Mouse (Mus musculus) lung, postnatal 0 days (tissue): ENCODE data around the gene Syt8. TPM values are rescaled to one million over a fixed set of nuclear protein-coding genes. Genes with fewer than 3 reads are reported as not detected.
A peak's percentile ranks its signal among the peaks of the same experiment; 100 is the strongest.

Source experiments
- ATAC-seq: fragments of 200-750 bp; cut with Nextera tagmentation; 2 replicates; pipeline ENCODE4 v1.8.0; 2017; ENCODE audit warnings: moderate library complexity
- DNase-seq: peaks from one replicate; pipeline ENCODE4 v3.0.0-alpha.2; 2016; ENCODE audit warnings: low spot score
- H3K27ac ChIP-seq: fragments of 300-500 bp; sonication (generic); 2 replicates; pipeline ENCODE4 v1.5.1; 2014; ENCODE audit warnings: antibody characterized with exemption, mild to moderate bottlenecking, low read length, mixed read lengths
- H3K27me3 ChIP-seq: fragments of 300-500 bp; sonication (generic); replicated peaks from 2 replicates; pipeline ENCODE4 v1.6.1; 2014; ENCODE audit warnings: low read length, mixed read lengths; ENCODE audit not compliant: insufficient read depth
- H3K36me3 ChIP-seq: fragments of 300-500 bp; sonication (generic); 2 replicates; pipeline ENCODE4 v1.6.1; 2014; ENCODE audit warnings: low read length, mixed read lengths; ENCODE audit not compliant: insufficient read depth
- H3K4me1 ChIP-seq: fragments of 300-500 bp; sonication (generic); 2 replicates; pipeline ENCODE4 v1.6.1; 2014; ENCODE audit warnings: antibody characterized with exemption, low read depth, low read length, mixed read lengths; ENCODE audit not compliant: insufficient read depth
- H3K4me2 ChIP-seq: fragments of 300-500 bp; sonication (generic); replicated peaks from 2 replicates; pipeline ENCODE4 v1.6.1; 2014; ENCODE audit warnings: low read depth, mild to moderate bottlenecking, low read length, moderate library complexity, mixed read lengths
- H3K4me3 ChIP-seq: fragments of 300-500 bp; sonication (generic); 2 replicates; pipeline ENCODE4 v1.5.1; 2014; ENCODE audit warnings: low read depth, low read length
- H3K9ac ChIP-seq: fragments of 300-500 bp; sonication (generic); replicated peaks from 2 replicates; pipeline ENCODE4 v1.6.1; 2014; ENCODE audit warnings: low read depth, mild to moderate bottlenecking
- H3K9me3 ChIP-seq: fragments of 300-500 bp; sonication (generic); 2 replicates; pipeline ENCODE4 v1.6.1; 2016; ENCODE audit warnings: low read length, mixed read lengths
- CTCF ChIP-seq: IDR thresholded peaks from 2 replicates; pipeline ENCODE4 v1.5.1; 2016; ENCODE audit warnings: antibody characterized with exemption, mild to moderate bottlenecking
- EP300 ChIP-seq: IDR thresholded peaks from 2 replicates; pipeline ENCODE4 v1.6.1; 2016; ENCODE audit warnings: antibody characterized with exemption, mild to moderate bottlenecking, control low read depth
- WGBS: fragments of 180-500 bp; shearing (Covaris S2); extraction: QIAGEN DNeasy Blood & Tissue Kit; methylation state at CpG from one replicate; pipeline ENCODE4 v1.1.7; 2014; 5-methylcytosine and 5-hydroxymethylcytosine counted together
- polyA plus RNA-seq: library from polyadenylated mRNA; unstranded; fragments of >200 nt; fragmentation: Nextera tagmentation; extraction: Ambion mirVana; gene quantifications from 2 replicates; pipeline ENCODE4 v1.2.1, GENCODE M21; 2015

Gene Syt8
- polyA plus RNA-seq, 1 experiment from 2014 or later, result 0.47 TPM

DNA sequence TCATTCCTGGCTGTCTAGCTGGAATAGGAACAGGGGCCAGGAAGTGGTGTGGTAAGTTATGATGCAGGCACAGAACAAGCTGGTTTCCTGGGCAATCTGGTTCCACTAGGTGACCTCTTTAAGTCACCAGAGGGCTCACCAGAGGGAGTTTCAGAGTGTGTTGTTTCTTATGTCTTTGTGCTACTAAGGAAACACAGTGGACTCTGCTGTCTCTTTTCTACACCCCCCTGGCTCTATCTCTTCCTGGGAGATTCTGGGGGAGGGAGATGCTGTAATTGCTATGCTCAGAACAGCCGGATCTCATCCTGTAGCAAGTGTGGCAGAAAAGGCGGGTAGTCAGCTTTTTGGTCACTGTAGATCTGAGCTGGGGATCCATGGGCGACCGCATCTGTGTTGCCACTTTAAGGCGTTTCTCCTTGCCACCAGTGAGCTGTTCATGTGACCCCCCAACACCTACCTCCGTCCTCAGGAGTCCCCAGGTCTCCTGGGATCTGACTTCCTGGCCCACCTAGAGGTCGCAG, 35.6 kb downstream of the Syt8 start:
- Histone ChIP-seq H3K27me3 (no peaks in the 10 kb centered on the region), H3K9ac (no peak overlapping the region), H3K4me2 (no peak overlapping the region), H3K9me3 (no peaks in the 10 kb centered on the region), H3K4me1 (0 out of 2 replicates have a peak, but pooled peaks cover 4% of the 10 kb centered on the region), H3K36me3 (no peaks in the 10 kb centered on the region), H3K4me3 (no peak overlapping the region), H3K27ac (peak overlapping the region; percentile 82)
- TF ChIP-seq CTCF, result peak; percentile 21; the same call in 1 of the 2 replicates
- TF ChIP-seq EP300, result no peak
- DNase-seq (peak; percentile 89), ATAC-seq (peak; percentile 60)
- WGBS, result 51% methylated on average over 7 of the region's 7 CpGs

- peak; percentile 57 for ATAC-seq
Observed at GRCm38 (mm10) chr7:142470808-142471413, 36.3 kb downstream of the Syt8 start.

GRCm38 (mm10) chr7:142471414-142471861, 36.8 kb downstream of the Syt8 start:
- Histone ChIP-seq H3K36me3 (no peaks in the 10 kb centered on the region), H3K27ac (no peak overlapping the region)
- WGBS, result 55% methylated on average over 5 of the region's 6 CpGs

More at GRCm38 (mm10) chr7:142470808-142471413, 36.3 kb downstream of the Syt8 start:
- Histone ChIP-seq H3K27ac (peak overlapping the region; percentile 82), H3K4me1 (0 out of 2 replicates have a peak, but pooled peaks cover 4% of the 10 kb centered on the region), H3K4me3 (no peak overlapping the region), H3K9me3 (no peaks in the 10 kb centered on the region), H3K27me3 (no peaks in the 10 kb centered on the region), H3K36me3 (no peaks in the 10 kb centered on the region), H3K9ac (no peak overlapping the region), H3K4me2 (no peak overlapping the region)
- 16% methylated on average over 4 of the region's 4 CpGs for WGBS
- DNase-seq, result peak; percentile 65
- TF ChIP-seq EP300 (no peak), CTCF (no peak)

DNA sequence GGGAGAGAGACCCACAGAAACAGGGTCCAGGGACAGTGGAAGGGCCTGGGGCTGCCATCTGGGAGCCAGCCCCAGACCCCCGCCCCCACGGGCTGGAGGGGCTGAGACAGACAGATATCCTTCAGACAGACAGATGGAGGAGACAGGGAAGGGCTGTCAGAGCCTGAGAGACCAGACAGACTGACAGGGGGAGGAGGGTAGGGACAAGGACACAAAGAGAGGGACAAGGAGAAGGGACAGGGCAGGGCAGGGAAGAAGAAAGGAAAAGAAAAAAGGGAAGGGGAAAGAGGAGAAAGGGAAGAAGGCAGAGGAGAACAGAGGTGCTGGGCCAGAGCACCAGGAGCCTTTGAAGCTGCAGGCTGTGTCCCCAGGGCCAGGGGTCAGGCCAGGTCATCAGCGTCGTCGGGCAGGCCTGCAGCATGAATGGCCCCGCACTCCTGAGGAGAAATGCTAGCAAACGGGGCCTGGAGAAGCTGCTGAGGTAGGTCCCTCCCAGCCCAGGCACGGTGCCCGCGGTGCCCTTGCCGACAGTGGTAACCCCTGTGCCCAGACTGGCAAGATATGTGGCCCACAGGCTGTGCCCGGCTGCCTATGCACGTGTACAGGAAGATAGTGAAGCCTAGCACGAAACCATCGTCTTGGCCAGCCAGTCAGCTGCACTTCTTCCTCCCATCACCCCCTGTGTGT, 37.4 kb downstream of the Syt8 start:
- H3K36me3 ChIP-seq, result no peaks in the 10 kb centered on the region
- H3K9me3 ChIP-seq, result no peaks in the 10 kb centered on the region
- H3K27me3 ChIP-seq, result no peaks in the 10 kb centered on the region
- H3K4me1 ChIP-seq, result 0 out of 2 replicates have a peak, but pooled peaks cover 4% of the 10 kb centered on the region
- no peak for ATAC-seq
- H3K4me3 ChIP-seq, result no peak overlapping the region
- no peak for DNase-seq
- TF ChIP-seq CTCF (no peak), EP300 (no peak)
- no peak overlapping the region for H3K9ac ChIP-seq
- WGBS, result 40% methylated on average over 15 of the region's 15 CpGs
- peak overlapping the region; percentile 43; the same call in 1 of the 2 replicates for H3K27ac ChIP-seq
- H3K4me2 ChIP-seq, result no peak overlapping the region

More at GRCm38 (mm10) chr7:142471414-142471861, 36.8 kb downstream of the Syt8 start:
- Histone ChIP-seq H3K9ac (no peak overlapping the region), H3K27me3 (no peaks in the 10 kb centered on the region), H3K9me3 (no peaks in the 10 kb centered on the region), H3K4me1 (0 out of 2 replicates have a peak, but pooled peaks cover 4% of the 10 kb centered on the region), H3K4me3 (no peak overlapping the region), H3K4me2 (no peak overlapping the region)
- TF ChIP-seq CTCF (no peak), EP300 (no peak)
- ATAC-seq, result no peak
- DNase-seq, result no peak

DNA sequence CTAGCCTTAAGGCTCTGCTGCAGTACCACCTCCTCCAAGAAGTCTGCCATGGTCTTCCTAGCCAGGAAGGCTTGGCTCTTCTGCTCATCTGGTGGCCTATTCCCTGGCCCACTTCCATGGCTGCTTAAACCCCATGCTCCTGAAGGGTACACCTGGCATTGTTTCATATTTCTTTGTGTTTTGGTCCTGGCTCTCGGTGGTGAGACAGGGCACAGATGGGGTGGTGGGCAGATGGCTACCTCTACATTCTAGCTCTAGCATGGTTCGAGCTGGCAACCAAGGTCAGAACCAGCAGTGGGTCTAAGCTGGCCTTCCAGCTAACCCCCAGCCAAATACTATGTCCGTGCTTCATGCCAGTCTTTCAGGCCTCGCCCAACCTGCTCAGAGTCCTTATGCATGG, 38.3 kb downstream of the Syt8 start:
- Histone ChIP-seq H3K9me3 (no peaks in the 10 kb centered on the region), H3K27ac (no peak overlapping the region), H3K4me2 (no peak overlapping the region), H3K4me1 (0 out of 2 replicates have a peak, but pooled peaks cover 4% of the 10 kb centered on the region), H3K27me3 (no peaks in the 10 kb centered on the region), H3K36me3 (no peaks in the 10 kb centered on the region), H3K4me3 (no peak overlapping the region), H3K9ac (no peak overlapping the region)
- ATAC-seq (no peak), DNase-seq (no peak)
- 91% methylated on average over 4 of the region's 4 CpGs for WGBS
- no peak for TF ChIP-seq EP300
- TF ChIP-seq CTCF, result no peak

- Histone ChIP-seq H3K9ac (no peak overlapping the region), H3K36me3 (no peaks in the 10 kb centered on the region), H3K4me1 (0 out of 2 replicates have a peak, but pooled peaks cover 4% of the 10 kb centered on the region), H3K4me3 (no peak overlapping the region), H3K27ac (no peak overlapping the region), H3K9me3 (no peaks in the 10 kb centered on the region), H3K27me3 (no peaks in the 10 kb centered on the region), H3K4me2 (no peak overlapping the region)
- ATAC-seq (no peak), DNase-seq (no peak)
- 75% methylated on average over 2 of the region's 2 CpGs for WGBS
- TF ChIP-seq EP300, result no peak
- no peak for TF ChIP-seq CTCF
Observed at GRCm38 (mm10) chr7:142473476-142473875, 38.8 kb downstream of the Syt8 start.
